Mouse (Mus musculus) ES-Bruce4 (cell line): ENCODE data around the gene 4930467E23Rik.
"Not testable (repeated sequence)": the region's sequence is repeated elsewhere in the genome, so short reads cannot be mapped to it uniquely, and the experiment has no call there.

Experiments
- CTCF ChIP-seq: IDR thresholded peaks from one replicate; pipeline ENCODE4 v1.8.1; 2011; ENCODE audit warnings: low read depth, low read length
- EP300 ChIP-seq: IDR thresholded peaks from 2 replicates; pipeline ENCODE4 v1.6.1; 2011; ENCODE audit warnings: low read depth, low read length; ENCODE audit not compliant: insufficient read depth
- POLR2A ChIP-seq: IDR thresholded peaks from one replicate; pipeline ENCODE4 v1.8.1; 2011; ENCODE audit warnings: low read length; ENCODE audit not compliant: insufficient read depth

- TF ChIP-seq CTCF, POLR2A, EP300: not testable (repeated sequence)
Observed at GRCm38 (mm10) chr8:19703906-19704305, 25.5 kb upstream of the 4930467E23Rik start.
